Mouse (Mus musculus): ENCODE data around the gene Dcxr.

DNA sequence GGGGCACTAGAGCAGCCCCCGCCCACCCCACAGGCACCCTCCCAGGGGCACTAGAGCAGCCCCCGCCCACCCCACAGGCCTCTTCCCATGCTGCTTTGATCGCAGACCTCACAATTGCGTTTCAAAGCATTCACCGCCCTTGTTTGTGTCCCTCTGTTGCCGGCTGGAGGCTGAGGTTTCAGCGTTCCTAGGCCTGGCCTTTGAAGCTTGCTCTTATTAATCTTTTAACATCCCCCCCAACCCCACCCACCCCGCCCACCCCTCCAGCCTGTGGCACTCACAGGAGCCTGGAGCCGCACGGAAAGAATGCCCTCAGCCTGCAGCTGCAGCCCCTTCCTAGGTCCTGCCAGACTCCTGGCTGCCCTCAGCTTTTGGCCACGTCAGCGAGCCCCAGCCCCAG, 19.9 kb downstream of the Dcxr start:
- TF ChIP-seq POLR2A (IDR thresholded peaks at IDR 0.05; ENCODE audit: insufficient read length, low read depth) (no peak), SRF (IDR thresholded peaks at IDR 0.05; ENCODE audit: control insufficient read depth, insufficient read length, low read depth) (no peak), E2F4 (IDR thresholded peaks at IDR 0.05; ENCODE audit: insufficient read depth) (no peak), USF1 (IDR thresholded peaks at IDR 0.05; ENCODE audit: low read depth) (no peak), MYOD1 (IDR thresholded peaks at IDR 0.05; ENCODE audit: control insufficient read depth in 1 of 3, insufficient read length in 2 of 3, low read depth in 2 of 3) (no peak), POLR2AphosphoS2 (IDR thresholded peaks at IDR 0.05; ENCODE audit: insufficient read length, low read depth) (no peak), MAX (IDR thresholded peaks at IDR 0.05; ENCODE audit: low read depth) (no peak)

Data from myocyte (in vitro differentiated cells).